Mouse (Mus musculus): ENCODE measurements around the gene Antxr2.

The Antxr2 gene

DNA sequence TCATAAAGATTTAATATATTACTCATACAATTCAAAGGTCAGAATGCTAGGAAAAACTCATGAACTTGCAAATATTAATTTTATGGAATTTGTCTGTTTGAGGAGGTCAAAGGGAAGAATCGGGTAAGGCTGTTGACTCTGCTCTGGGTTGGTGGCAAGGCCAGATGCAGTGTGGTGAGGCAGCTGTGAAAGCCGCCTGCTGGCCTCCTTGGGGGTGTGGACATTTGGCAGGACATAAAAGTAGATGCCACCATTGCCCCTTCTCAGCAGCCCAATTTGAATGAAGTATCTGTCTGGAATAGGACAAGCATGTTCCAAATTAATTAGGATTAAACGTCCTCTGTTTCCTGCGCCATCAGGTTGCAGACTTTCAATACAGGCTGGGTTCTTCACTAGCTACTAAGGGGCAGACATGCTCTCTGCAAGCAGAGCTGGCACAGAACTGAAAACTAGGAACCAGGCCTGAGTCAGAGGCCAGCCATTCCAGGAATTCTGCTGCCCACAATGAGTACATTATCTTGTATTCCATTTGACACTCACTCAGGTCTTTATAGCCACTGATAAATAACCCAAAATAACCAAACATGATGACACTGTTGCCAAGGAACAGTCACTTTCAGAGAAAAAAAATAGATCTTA lies 44.1 kb downstream of the Antxr2 start:
- no peak for DNase-seq

DNA sequence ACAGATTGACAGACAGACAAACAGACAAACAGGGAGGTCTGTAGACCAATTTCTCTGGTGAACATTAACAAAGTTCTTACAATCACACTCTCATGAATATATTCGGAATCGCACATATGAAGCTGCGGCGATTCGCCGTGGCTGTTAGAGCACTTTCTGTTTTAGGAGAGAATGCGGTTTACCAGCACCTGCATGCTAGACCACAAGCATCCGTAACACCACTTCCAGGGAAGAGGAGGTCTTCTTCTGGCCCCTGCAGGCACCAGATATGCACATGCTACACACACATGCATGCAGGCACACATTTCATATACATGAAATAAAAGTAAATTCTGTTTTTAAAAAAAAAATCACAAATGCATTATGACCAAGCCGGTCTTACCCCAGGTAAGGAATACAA lies 47.5 kb downstream of the Antxr2 start:
- peak; percentile 44 to 70 for DNase-seq

DNA sequence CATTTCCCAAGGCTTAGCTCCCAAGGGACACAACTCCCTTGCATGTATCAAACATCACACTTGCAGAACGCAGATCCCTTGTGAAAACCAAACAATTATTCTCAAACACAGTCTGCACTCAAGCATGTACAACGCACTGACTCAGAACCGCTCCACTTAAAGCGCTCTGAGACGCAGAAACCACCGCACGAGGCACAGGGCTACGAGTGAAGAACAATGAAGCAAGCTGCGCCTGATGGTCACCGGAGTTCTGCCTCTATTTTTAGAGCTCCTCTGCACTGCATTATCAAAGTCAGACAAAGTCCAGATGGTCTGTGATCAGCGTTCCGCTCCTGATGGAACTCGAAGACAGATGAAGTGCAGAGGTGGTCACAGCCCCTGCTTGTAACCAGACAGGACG lies 50.4 kb downstream of the Antxr2 start:
- DNase-seq = no peak

DNA sequence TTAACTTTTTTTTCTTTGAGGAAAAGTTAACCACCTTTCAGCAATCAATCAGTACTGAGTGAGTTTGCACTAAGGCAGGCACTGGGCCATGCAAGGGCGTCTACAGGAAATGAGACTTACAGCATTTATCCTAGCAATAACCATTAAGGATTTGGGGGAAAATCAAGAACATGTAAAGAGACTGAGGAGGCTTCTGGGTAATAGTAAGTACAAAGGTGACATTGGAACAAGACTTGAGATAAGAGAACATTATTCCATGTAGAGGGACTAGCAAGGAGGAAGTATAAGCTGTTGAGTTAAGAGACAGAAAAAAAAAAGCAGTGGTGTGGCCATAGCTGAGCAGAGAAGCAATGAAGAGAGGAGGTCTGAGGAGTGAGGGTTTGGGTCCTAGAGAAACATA lies 57.5 kb downstream of the Antxr2 start:
- no peak for DNase-seq

DNA sequence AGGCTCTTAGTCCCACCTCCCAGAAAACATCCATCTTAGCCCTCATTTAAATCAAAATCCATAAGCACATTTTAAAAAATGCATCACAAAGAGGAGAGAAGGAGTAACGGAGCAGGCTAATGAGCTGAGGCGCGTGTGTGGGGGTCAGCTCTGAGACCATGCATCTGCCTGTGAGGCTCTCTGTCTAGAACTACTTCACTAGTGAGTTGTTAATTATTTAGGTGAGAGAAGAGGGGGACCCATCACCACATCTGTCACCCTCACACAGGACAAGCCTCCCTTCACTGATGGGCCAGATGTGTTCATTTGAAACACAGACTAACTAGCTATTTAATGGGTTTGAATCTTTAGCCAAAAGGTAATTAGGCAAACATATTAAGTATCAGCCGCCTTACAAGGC lies 58.8 kb downstream of the Antxr2 start:
- no peak for DNase-seq

DNA sequence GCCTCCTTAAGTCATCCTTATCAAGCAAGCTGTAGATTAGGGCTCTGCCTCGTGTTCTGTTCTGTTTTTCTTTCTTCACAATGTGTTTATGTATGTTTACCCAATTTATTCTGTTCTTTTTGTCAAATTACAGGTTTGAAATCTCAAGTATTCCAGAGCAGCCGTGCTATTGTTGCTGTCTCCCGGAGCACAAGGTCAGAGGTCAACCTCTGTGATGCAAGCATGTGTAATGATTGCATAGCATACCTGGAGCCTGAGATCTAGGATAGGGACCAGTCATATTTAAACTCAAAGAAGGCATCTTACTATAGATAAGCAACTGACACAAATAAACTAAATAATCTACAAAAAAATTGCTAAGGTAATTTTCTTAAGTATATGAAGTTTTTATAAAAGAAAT lies 59.6 kb downstream of the Antxr2 start:
- DNase-seq = no peak

DNA sequence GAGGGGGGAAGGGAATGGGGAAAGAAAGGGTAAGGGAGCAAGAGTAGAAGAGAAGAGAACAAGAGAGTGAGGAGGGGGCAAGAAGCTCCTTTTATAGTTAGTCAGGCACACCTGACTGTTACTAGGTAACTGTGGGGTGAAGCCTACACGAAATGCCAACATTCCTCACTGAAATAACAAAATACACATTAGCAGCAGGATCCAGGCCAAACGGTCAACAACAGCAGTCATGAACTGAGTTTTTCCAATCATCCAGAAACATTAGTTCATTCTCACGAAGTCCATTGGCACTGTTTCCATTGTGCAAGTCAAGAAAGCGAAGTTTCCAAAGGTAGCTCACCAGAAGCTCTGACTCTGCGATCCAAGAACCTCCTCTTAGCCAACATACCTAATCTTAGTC lies 63.8 kb downstream of the Antxr2 start:
- no peak for DNase-seq

DNA sequence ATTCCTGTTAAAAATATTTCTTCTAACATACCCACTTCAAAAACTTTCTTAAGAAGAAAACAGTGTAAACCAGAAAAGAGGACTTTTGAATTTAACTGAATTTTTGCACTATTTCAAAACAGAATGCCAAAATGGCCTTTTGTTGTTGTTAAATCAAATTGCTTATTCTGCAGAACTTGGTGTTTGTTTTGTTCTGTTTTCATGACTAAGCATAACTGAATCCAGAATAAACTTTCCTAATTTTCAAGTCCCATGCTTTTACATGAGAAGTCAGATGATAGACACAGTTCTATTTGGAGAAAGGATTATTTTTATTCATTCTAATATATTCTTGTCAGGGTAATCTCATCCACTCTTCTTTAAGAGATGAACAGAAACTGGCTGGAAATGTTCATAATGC lies 64.7 kb downstream of the Antxr2 start:
- DNase-seq = no peak

DNA sequence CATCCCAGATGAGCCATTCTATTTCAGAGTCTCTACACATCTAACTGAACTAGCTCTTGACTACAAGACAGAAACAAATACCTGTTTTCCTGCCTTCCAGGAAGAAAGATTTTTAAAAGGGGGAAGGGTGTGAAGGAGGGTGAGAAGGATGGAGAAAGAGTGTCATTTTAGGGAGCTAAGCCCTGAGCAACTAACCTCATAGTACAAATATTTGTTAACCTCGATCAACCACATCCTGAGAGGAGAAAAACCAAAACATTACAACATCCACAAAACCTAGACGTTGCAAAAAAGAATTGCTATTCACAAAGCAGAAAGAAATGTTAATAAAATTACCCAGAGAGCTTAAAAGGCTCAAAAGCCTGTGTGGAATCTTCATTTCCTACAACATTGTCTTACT lies 66.4 kb downstream of the Antxr2 start:
- DNase-seq = no peak

DNA sequence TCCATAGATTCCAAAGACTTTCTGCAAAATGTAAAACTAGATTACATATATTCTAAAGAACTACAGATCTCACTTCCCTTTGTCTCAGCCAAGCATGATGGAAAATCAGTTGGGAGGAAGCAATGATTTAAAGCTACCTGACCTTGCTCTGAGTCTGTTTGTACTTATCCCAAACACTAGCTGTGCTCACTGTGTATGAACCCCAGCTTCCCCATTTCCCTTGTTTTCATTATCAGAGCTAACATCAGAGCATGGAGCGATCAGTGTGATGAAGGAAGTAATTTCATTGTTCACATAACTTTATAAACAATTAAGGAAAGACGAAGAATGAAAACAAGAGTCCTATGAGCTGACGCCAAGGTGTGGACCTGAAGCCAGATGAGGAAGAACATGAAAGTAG lies 68.3 kb downstream of the Antxr2 start:
- DNase-seq = no peak

DNA sequence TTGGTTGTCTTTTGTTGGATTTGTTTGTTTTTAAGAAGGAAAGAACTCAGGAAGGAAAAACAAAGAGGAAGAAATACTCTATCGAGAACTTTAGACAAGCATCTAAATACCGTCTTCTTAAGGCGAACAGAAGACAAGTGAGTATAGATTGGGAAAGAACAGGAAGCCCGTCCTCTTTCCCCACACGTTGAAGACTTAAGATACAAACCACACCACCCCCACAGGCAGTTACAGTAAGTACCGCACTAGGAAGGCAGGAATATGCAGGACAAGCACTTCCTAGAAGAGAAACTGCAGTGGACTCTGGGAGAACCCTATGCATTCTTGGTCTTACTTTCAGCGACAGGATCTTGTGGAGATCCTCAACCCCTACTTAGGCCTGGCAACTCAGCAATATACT lies 69.1 kb downstream of the Antxr2 start:
- DNase-seq = no peak

DNA sequence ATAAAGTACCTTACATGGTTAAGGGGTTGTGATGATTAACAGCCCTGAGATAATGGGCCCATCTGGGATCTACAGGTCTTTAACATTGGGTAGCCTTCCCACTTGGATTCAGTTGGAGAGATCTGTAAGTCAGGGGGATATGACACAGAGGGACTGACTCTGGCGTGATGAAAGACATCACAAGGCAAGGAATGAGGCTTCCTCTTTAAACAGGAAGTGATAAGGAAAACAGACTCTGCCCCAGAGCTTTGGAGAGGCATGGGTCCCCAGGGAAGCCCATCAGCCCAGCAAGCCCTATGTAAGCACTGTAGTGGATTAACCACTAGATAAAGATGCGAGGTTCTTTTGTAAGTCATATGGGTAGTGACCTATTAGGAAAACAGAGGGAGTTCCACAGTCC lies 71.2 kb downstream of the Antxr2 start:
- DNase-seq = no peak

DNA sequence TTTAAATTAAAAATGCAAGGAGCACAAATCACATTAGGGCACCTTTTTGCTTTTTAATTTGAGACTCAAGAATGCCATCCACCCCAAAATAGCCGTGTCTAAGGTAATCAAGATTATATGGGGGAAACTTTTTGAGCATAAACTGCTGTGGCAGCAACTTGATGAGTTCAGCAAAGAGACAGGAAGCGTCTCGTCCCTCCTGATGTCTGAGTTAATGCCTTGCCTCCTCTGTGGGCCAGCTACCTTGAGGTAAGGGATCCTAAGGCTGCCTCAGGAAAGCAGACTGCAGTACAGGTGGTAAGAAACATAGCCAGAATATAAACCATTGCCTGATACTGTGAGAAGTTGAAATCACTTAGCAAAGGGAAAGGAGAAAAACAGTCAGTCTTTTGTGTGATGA lies 71.8 kb downstream of the Antxr2 start:
- DNase-seq = no peak

DNA sequence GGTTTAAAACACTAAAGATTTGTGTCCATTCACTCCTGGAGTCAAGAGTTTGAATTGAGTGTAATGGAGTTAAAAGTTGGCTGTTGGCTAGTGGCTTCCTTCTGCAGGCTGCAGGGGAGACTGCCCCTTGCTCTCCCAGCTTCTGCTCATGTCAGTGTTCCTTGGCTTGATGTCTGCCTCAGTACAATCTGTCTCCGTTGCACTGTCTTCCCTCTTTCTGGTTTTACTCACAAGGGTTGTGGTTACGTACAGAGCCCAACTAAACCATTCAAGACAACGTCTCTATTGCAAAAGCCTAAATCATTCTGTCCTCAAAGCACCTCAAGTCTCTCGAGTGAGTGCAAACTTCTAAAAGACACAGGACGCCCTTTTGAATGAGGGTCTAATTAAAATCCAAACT lies 73.3 kb downstream of the Antxr2 start:
- DNase-seq = no peak

DNA sequence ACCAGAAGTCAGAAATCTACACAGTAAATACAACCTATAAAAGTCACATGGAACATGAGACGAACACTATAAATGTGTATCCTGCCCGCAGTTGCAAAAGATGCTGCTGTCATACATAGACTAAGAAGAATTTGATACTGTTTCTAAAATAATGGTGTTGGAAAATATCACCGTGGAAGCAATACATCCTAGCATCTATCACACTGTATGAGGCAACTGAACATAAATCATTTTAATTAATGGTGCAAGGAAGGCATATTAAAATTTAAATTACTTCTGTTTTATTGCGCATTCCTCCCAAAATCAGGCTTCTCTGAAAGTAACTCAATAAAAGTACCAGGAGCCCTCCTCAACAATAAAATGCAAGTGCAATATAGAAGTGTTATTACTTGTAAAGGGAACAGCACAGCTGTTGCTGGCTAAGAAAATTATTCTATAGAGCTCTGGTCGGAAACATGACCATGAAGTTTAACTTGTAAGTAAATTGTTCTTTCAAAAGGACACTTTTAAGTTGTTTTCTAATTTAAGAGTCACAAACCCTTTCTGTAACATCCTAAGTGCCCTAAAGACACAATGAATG lies 76.6 kb downstream of the Antxr2 start:
- DNase-seq = no peak

DNA sequence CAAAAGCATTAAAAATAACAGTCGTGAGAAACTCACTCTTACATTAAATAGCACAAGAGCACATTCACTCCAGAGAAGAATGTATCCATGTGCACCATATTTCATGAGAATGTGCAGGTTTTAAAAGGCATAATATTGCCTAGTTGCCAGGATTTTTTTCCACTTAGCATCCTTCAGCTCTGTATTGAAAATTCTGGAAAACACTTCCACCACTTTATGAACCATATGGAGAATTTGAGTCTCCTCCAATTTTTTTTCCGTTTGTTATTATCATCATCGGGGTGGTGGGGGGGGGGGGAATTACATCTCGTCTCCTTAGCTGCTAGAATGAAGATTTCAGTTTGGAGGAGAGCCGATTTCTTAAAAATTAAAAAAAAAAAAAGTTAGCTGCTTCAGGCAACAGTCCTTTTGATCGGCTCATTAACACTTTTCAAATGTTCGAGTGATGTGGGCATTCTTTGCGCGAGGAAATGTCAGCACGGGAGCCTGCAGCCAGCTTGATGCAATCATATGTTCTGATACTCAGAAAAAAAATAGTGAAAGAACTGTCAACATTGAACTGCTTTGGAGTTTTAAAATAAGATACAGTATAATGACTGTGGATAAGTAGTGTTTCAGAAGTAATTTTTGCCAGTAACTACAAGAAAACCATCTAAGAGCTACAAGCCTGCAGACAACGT lies 77.5 kb downstream of the Antxr2 start:
- no peak for DNase-seq

DNA sequence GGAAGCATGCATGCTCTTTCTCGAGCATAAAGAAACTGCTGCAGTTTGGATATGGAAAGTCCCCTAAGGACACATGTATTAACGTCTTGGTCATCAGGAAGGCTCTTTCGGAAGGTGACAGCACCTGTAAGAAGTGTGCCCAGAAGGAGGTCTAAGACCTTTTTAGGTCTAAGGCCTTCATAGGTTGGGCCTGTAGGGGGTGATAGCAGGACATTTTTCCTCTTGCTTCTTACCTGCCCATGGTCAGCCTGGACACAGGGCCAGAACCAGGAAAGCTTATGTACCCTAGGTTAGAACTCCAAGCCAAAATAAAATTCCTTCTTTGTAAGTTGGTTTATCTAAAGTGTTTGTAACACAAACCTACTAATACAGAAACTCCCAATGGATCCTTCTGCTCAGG lies 83.6 kb downstream of the Antxr2 start:
- no peak for DNase-seq

DNA sequence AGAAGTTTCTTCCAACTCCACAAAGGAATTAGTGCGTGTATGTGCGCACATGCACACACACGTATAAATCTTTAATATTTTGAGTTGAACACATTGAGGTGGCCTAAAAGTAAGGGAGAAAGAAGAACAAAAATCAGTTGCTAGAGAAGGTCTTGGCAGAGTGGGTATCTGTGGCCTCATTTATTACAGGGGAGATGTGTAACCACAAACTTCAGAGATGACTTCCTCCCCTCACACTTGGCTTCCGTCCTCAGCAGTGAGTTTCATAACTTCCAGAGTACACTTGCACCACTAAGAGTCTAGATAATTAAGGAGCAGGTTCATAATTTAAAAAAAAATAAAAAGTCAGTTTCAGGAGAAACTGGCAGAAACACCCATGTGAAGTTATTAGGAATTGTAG lies 84.6 kb downstream of the Antxr2 start:
- no peak for DNase-seq

DNA sequence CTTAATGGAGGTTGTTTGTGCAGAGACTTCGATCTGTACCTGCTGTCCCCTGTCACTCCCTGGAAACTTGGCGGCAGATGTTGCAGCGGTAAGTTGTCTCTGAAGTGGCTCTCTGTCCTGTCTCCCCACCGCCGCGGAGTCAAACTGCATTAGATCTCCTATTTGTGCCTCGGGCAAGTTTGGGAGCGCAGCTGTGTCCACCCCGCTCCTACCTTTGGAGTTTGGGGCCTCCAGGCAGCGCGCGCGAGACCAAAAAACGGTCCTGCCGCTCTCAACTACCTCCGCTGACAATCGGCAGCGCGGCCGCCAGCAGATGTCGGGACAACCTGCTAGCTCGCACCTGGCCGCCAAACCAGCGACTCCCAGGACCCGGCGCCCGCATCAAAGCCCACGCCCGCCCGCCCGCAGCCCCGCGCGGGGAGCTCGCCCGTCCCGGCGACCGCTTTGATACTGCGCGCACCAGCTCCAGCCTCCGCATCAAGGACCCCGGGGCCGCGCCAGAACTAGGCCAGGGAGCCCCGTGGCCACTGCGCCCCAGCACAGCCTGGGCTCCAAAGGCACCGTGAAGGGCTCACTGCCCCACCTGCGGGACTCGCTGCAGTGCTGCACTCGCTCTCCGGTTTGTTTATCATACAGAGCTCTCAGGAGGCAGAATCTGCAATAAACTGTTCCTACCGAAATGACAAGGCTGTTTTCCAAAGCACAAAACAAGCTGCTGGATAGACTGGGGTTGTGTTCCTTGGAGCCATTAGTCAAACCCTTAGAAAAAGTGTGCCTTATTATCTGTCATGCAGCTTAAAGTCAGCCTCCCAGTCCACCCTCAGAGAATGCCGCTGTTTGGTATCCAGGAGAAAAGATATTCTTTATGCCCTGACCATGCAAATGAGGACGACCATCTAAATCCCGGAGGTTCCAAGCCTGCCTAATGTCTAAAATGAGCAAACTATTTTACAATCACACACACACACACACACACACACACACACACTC lies 95.4 kb downstream of the Antxr2 start:
- DNase-seq = peak; percentile 7 to 27

DNA sequence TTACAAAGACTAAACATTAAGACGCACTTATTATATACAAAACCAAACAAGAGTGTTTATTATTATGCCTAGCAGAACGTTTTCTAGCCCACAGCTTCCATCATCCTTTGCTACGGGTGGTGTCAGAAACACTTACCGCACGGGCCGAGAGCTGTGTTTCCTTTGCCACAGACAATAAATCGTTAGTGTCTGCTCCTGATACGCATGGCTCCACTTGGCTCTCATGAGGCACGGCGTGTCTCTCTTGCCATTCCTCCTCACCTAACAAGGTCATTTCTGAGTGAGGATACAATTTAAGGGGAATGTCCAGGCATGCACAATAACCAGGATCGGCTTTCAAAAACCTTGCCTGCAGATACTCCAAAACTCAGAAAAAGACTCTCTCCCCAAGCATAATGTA lies 113.2 kb downstream of the Antxr2 start:
- no peak for DNase-seq

DNA sequence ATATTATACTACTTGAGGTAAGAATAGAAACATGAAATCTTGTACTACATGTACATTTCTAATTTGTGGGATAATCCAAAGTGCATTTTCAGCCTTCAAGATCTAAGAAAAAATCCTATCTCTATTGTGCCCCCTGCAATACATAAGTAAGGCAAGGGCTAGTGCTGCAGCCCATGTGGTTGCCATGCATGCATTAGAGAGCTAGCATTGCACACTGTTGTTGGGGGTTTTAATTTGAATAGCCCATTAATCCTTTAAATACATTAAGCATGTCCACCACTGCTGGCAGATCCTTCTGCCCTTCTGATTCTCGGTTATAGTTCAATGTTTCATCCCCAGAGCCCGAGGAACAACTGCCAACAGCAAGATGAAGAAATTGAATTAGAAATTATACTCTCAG lies 116.0 kb downstream of the Antxr2 start:
- DNase-seq = no peak

DNA sequence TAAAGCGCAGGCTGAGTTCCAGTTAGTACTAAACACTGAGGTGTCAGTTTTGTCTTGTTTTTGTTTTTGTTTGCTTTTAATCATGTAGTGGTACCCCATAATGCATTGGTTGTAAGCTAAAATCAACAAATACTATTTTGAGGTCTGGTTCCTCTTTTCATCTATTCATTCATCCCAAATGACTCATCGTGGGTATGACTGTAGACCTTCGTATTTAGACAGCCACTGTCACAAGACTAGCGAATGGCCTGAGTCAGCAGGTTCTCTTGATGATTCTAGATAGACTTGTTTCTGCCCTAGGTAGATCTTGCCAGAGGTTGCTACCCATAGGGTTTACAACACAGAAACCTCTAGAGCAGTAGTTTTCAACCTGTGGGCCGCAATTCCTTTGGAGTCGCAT lies 116.9 kb downstream of the Antxr2 start:
- no peak for DNase-seq

DNA sequence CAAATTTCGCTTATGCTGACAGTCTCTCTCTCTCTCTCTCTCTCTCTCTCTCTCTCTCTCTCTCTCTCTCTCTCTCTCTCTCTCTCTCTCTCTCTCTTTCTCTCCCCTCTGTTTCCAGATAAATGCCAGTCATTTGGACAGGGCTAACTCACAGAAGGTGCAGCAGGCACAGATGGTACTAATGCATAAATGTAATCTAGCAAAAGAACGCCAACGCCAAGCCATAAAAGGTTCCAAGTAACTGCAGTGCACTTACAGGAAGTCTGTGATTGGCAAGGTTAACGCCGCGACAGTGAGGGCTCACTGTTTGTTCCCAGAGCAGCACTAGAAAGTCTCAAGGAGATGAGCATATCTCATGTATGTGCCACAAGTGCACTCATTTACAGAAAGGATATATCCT lies 123.4 kb downstream of the Antxr2 start:
- no peak for DNase-seq

Measured in thymus, adult 18-20 months (tissue).